In the genomic region with DNA sequence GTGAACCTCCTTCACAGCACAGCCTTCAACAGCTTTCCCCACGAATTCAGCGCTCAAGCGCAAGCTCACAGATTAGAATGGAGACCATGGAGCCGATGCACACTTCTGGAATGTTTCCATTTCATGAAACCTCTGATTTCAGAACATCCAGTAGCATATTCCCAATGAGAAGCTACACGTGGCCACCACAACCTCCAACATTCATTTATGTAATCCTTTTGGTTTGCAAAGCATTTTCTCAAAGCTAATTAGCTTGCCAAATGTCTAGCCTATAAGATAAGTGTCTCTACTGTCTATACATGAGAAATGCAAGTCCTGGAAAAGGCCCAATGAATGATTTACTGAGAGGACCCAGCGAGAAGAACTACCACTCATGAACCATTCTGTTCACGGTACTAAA, we compare ENCODE assay signal across 22 mouse cellular contexts.
DNase-seq lines count a peak whose midpoint lies in the region; TF ChIP-seq lines count a peak whose summit lies in the region.
"Had no signal": no experiment of that assay in that cellular context is flagged by ENCODE, and none has a peak within 500 bp of the region (broad histone marks: within the 10 kb centered on the region; RNA-seq: fewer than 3 reads in every experiment).

No protein-coding gene starts in this region.

- peak overlapping the region; percentile 49; the same call in 1 of the 2 replicates for H3K27ac ChIP-seq in layer of hippocampus, adult 2 months
- peak overlapping the region; percentile 63; the same call in 1 of the 2 replicates for H3K27ac ChIP-seq in cortical plate, adult 2 months (ENCODE audit: insufficient read depth, low read length)
- H3K27ac ChIP-seq: embryonic facial prominence, embryonic 12.5 days; embryonic facial prominence, embryonic 15.5 days; heart, embryonic 15.5 days; hindbrain, embryonic 10.5 days; hindbrain, embryonic 13.5 days had no signal

- no peak for TF ChIP-seq POLR2A in cortical plate, adult 2 months (IDR thresholded peaks at IDR 0.05; ENCODE audit: extremely low read depth, insufficient read depth, low read length)

- peaks cover 36% of the 10 kb centered on the region for H3K4me1 ChIP-seq in cortical plate, adult 2 months (ENCODE audit: control insufficient read depth, insufficient read depth, low read length)

- intact Hi-C loops in left cerebral cortex, postnatal 25 days (cut with DNase I) = no loop called here
- intact Hi-C loops in left cerebral cortex, postnatal 10 days (cut with DNase I) = no loop called here

- no peak overlapping the region for H3K4me3 ChIP-seq in layer of hippocampus, adult 2 months
- H3K4me3 ChIP-seq in cortical plate, adult 2 months (ENCODE audit: insufficient read depth, low read length) = no peak overlapping the region
- H3K4me3 ChIP-seq: embryonic facial prominence, embryonic 12.5 days; embryonic facial prominence, embryonic 15.5 days; heart, embryonic 12.5 days; heart, embryonic 15.5 days; hindbrain, embryonic 10.5 days; hindbrain, embryonic 13.5 days had no signal

- no peak for TF ChIP-seq CTCF in layer of hippocampus, adult 2 months (conservative IDR thresholded peaks at IDR 0.05)
- TF ChIP-seq CTCF in cortical plate, adult 2 months (IDR thresholded peaks at IDR 0.05; ENCODE audit: extremely low read depth, insufficient read depth, low read length) = no peak

- DNase-seq in layer of hippocampus, adult 2 months (ENCODE audit: low spot score in 2 of 2) = no peak
- no peak for DNase-seq in layer of hippocampus, adult 9-11 months
- DNase-seq in left cerebral cortex, postnatal 25 days (ENCODE audit: low spot score in 2 of 2) = peak; percentile 47 to 73
- no peak for DNase-seq in left cerebral cortex, postnatal 10 days (ENCODE audit: extremely low spot score in 1 of 2, low spot score in 2 of 2)
- DNase-seq in kidney, adult 8-10 months = no peak
- DNase-seq: adrenal gland, adult 8-10 months; adrenal gland, postnatal 25 days; cerebellum, adult 18-20 months; cerebellum, adult 9-10 months; cerebellum, postnatal 14 days; forebrain, postnatal 0 days; gastrocnemius, postnatal 10 days; gastrocnemius, postnatal 36 days; heart, postnatal 10 days; heart, postnatal 36 days had no signal

Comparison
In these comparisons a context has a peak if more than half of its experiments do, and no peak if none do; other contexts are left out.
1. DNase-seq: peak in left cerebral cortex, postnatal 25 days (2 of 2); none in layer of hippocampus, adult 2 months (0 of 2), layer of hippocampus, adult 9-11 months (single experiment), left cerebral cortex, postnatal 10 days (0 of 2) and kidney, adult 8-10 months (0 of 2).